Mouse (Mus musculus) kidney, adult 8-10 months (tissue): ENCODE data around the gene Mptx1.
"Not testable (repeated sequence)": the region's sequence is repeated elsewhere in the genome, so short reads cannot be mapped to it uniquely, and the experiment has no call there.

Experiments used
- DNase-seq, 2 experiments: peaks; one replicate each; pipeline ENCODE4 v3.0.0; 2022

Mptx1 gene

DNA sequence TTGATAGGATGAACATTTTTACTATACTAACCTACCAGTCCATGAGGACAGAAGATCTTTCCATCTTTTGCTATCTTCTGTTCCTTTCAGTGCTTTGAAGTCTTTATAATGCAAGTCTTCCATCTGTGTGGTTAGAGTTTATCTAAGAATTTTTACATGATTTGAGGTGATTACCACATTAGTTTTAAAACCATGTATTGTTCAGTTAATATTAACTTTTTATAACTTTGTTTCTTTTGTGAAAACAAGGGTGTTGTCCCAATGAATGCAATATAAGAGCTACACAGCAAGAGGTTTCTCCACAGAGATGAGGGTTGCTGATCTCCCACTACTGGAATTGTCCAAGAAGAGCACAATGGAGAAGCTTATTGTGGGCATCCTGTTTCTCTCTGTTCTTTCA lies at the start of gene Mptx1:
TSS of gene Mptx1 (plus strand) at position 301 of the 400 bp plus-strand sequence.
- no peak for DNase-seq

GRCm38 (mm10) chr1:174303162-174303561 lies 27.2 kb upstream of the Mptx1 start:
- DNase-seq = no peak

DNA sequence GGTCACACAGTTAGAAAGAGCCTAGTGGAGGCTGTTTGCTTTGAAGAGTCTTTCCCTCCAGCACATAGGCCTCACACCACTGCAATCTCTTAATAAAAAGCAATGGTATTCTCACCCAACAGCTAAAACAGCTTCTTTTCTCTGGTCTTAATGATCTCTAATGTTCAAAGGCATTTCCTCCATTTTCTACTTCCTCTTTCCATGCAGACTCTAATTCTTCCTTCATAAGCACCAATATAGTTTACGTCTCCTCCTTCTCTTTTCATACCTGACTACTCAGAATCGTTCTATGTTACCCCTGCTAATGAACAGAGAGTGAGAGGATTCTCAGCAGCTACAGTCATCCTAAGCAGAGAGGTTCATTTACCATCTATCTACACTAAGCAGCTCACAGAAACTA lies 13.0 kb upstream of the Mptx1 start:
- no peak for DNase-seq

GRCm38 (mm10) chr1:174353636-174354035 lies 23.3 kb downstream of the Mptx1 start:
- DNase-seq = not testable (repeated sequence)

- DNase-seq = no peak
Observed at GRCm38 (mm10) chr1:174354640-174355039, 24.3 kb downstream of the Mptx1 start.

DNA sequence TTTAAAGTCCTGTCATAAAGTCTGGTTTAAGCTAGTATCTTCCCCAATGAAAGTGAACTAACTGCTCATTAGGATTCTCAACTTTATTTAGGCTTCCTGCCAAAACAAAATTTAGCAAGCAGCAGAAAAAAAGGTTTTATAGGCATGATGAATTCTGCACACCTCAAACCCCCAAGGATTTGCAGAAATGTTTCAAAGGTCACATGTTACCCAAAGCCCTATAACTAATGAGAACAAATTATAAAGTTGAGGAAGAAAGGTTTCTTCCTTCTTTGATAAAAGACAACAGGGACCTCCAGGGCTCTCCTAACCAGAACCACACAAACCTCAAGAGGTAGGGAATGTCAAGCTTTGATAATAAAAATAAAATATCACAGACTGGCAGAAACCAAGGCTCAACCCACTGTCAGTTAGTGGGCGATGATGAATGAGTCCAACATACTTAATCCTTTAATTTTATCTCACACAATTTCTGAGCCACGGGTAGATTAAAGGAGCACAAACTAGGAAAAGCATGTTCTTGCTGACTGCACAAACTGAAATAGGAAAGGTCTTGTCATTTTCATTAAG lies 34.6 kb downstream of the Mptx1 start, which contains the start of gene Olfr417:
TSS of gene Olfr417 (plus strand) at position 241 of the 570 bp plus-strand sequence.
- DNase-seq = no peak

GRCm38 (mm10) chr1:174373799-174374198 lies 43.5 kb downstream of the Mptx1 start:
- DNase-seq = no peak
